Mouse (Mus musculus): ENCODE data around the gene Fzr1.

DNA sequence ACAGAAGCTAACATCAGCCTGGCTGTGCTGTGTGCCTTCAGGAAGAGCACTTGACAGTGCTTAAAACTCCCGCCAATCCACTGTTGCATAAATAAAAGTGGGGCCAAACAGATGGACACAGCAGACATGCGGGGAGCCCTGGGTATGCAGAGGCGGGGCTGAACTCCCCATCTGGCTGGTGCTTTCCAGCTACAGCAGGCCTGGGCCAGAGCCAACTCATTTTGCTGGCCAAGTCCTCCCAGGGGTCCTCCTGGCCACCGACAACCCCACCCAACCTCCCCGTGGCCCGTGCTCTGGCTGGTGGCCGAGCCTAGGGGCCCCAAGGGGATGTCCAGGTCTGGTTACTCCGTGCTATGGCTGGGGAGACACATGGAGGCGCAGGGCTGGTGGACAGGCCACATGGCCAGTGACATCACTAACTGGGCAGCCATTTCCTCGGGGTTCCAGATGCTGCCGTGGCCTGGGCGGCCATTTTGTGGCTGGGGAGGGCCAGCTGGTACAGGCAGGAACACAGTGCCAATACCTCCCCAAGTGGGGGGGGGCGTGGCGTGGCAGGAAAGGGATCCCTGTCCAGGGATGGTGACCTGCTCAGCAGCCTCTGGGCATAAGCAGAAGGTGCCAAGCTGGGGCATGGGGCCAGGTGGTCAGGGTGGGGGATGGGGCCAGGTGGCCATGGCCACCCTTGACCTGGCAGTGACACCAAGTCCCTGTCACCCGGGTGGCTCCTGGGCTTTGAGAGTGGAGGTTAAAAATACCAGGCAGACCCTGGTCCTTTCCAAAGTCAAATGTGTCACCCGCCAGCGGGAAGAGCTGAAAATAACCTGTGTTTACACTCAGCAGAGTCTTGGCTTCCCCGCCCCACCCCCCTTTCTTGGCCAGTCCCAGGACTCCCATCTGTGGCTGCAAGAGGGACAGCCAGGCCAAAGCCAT is 33.4 kb upstream of the Fzr1 start:
- TF ChIP-seq EP300 (IDR thresholded peaks at IDR 0.05; ENCODE audit: insufficient read depth, low read depth, low read length) = no peak
- no peak for TF ChIP-seq CTCF (IDR thresholded peaks at IDR 0.05; ENCODE audit: low read depth, low read length)
- no peak for TF ChIP-seq POLR2A (IDR thresholded peaks at IDR 0.05; ENCODE audit: insufficient read depth, low read length)
